Mouse (Mus musculus): ENCODE measurements around the gene Sirt7.

The Sirt7 gene

GRCm38 (mm10) chr11:120634810-120635209, 9.8 kb upstream of the Sirt7 start:
- no peak for DNase-seq

- DNase-seq: peak; percentile 95
Measured at GRCm38 (mm10) chr11:120633520-120634343, 8.7 kb upstream of the Sirt7 start, which contains the start of gene Mafg. Gene Mafg (minus strand): TSS chr11:120633600.

- peak; percentile 63 to 69 for DNase-seq
Measured at GRCm38 (mm10) chr11:120632559-120633519, 7.8 kb upstream of the Sirt7 start.

- no peak for DNase-seq
Measured at GRCm38 (mm10) chr11:120631726-120632448, 6.8 kb upstream of the Sirt7 start.

- no peak for DNase-seq
Measured at GRCm38 (mm10) chr11:120630881-120631725, 6.1 kb upstream of the Sirt7 start.

GRCm38 (mm10) chr11:120630401-120630871, 5.4 kb upstream of the Sirt7 start:
- DNase-seq: no peak

GRCm38 (mm10) chr11:120629911-120630310, 4.9 kb upstream of the Sirt7 start:
- no peak for DNase-seq

GRCm38 (mm10) chr11:120629341-120629730, 4.3 kb upstream of the Sirt7 start:
- no peak for DNase-seq

GRCm38 (mm10) chr11:120628601-120629340, 3.7 kb upstream of the Sirt7 start:
- DNase-seq: no peak

- DNase-seq: no peak
Measured at GRCm38 (mm10) chr11:120627468-120628300, 2.6 kb upstream of the Sirt7 start.

GRCm38 (mm10) chr11:120626785-120627467, 1.9 kb upstream of the Sirt7 start:
- DNase-seq: no peak

GRCm38 (mm10) chr11:120624680-120625111, 344 bp downstream of the Sirt7 start:
- peak; percentile 89 to 90 for DNase-seq

GRCm38 (mm10) chr11:120623961-120624679, 920 bp downstream of the Sirt7 start:
- peak; percentile 69 to 77 for DNase-seq

- no peak for DNase-seq
Measured at GRCm38 (mm10) chr11:120622805-120623204, 2.2 kb downstream of the Sirt7 start.

- no peak for DNase-seq
Measured at GRCm38 (mm10) chr11:120620195-120620594, 4.8 kb downstream of the Sirt7 start.

- DNase-seq: no peak
Measured at GRCm38 (mm10) chr11:120618619-120619535, 6.2 kb downstream of the Sirt7 start.

- DNase-seq: peak; percentile 97
Measured at GRCm38 (mm10) chr11:120617519-120618112, 7.4 kb downstream of the Sirt7 start, which contains the start of gene Pcyt2. Gene Pcyt2 (minus strand): TSS chr11:120617936.

Measured in cerebellum, postnatal 14 days (tissue).